Mouse (Mus musculus) heart, embryonic 12.5 days (tissue): ENCODE results near the gene Hk2. TPM values are rescaled to one million over a fixed set of nuclear protein-coding genes. Genes with fewer than 3 reads are reported as not detected.

Source experiments
- ATAC-seq: fragments of 200-750 bp; cut with Nextera tagmentation; 2 replicates; pipeline ENCODE4 v1.8.0; 2017; ENCODE audit warnings: moderate TSS enrichment, moderate library complexity; ENCODE audit not compliant: insufficient number of reproducible peaks, low FRiP score
- H3K27ac ChIP-seq: fragments of 300-500 bp; sonication (generic); 2 replicates; pipeline ENCODE4 v1.5.1; 2016; ENCODE audit warnings: mild to moderate bottlenecking, moderate library complexity; ENCODE audit not compliant: poor library complexity, severe bottlenecking
- H3K27me3 ChIP-seq: fragments of 300-500 bp; sonication (generic); replicated peaks from 2 replicates; pipeline ENCODE4 v1.6.1; 2016; ENCODE audit warnings: mild to moderate bottlenecking, moderate library complexity
- H3K36me3 ChIP-seq: fragments of 300-500 bp; sonication (generic); 2 replicates; pipeline ENCODE4 v1.6.1; 2016; ENCODE audit warnings: mild to moderate bottlenecking, moderate library complexity
- H3K4me1 ChIP-seq: fragments of 300-500 bp; sonication (generic); replicated peaks from 2 replicates; pipeline ENCODE4 v1.6.1; 2016; ENCODE audit warnings: mild to moderate bottlenecking
- H3K4me2 ChIP-seq: fragments of 300-500 bp; sonication (generic); 2 replicates; pipeline ENCODE4 v1.6.1; 2016; ENCODE audit warnings: mild to moderate bottlenecking, moderate library complexity
- H3K4me3 ChIP-seq: fragments of 300-500 bp; sonication (generic); 2 replicates; pipeline ENCODE4 v1.5.1; 2016; ENCODE audit warnings: mild to moderate bottlenecking
- H3K9ac ChIP-seq: fragments of 300-500 bp; sonication (generic); 2 replicates; pipeline ENCODE4 v1.6.1; 2016; ENCODE audit warnings: mild to moderate bottlenecking, moderate library complexity
- H3K9me3 ChIP-seq: fragments of 300-500 bp; sonication (generic); replicated peaks from 2 replicates; pipeline ENCODE4 v1.6.1; 2016; ENCODE audit warnings: mild to moderate bottlenecking, moderate library complexity
- WGBS: fragments of 180-500 bp; shearing (Covaris S2); methylation state at CpG from one replicate; pipeline ENCODE4 v1.1.7; 2016; 5-methylcytosine and 5-hydroxymethylcytosine counted together
- polyA plus RNA-seq: library from polyadenylated mRNA; unstranded; fragments of >200 nt; fragmentation: Nextera tagmentation; extraction: Ambion mirVana; gene quantifications from 2 replicates; pipeline ENCODE4 v1.2.1, GENCODE M21; 2016

The Hk2 gene
- polyA plus RNA-seq, 1 experiment from 2014 or later, result 35.2 TPM

GRCm38 (mm10) chr6:82740269-82740668 lies 34.0 kb downstream of the Hk2 start:
- Histone ChIP-seq H3K9ac (no peak overlapping the region), H3K36me3 (peaks cover 76% of the 10 kb centered on the region), H3K4me1 (peaks cover 3% of the 10 kb centered on the region), H3K4me3 (no peak overlapping the region), H3K9me3 (no peaks in the 10 kb centered on the region), H3K27ac (peak overlapping the region; percentile 18; the same call in 1 of the 2 replicates), H3K27me3 (no peaks in the 10 kb centered on the region), H3K4me2 (peak overlapping the region; percentile 18; the same call in 1 of the 2 replicates)
- 27% methylated on average over 6 of the region's 6 CpGs for WGBS
- 0 out of 2 replicates have a peak, but pooled peaks have one; percentile 12 for ATAC-seq

- peaks cover 75% of the 10 kb centered on the region for H3K36me3 ChIP-seq
- H3K27ac ChIP-seq, result no peak overlapping the region
- no peak for ATAC-seq
- H3K27me3 ChIP-seq, result no peaks in the 10 kb centered on the region
- H3K9me3 ChIP-seq, result no peaks in the 10 kb centered on the region
- H3K9ac ChIP-seq, result no peak overlapping the region; the same call in 1 of the 2 replicates
- H3K4me1 ChIP-seq, result peaks cover 3% of the 10 kb centered on the region
- 87% methylated on average over 27 of the region's 27 CpGs for WGBS
- H3K4me3 ChIP-seq, result no peak overlapping the region
- H3K4me2 ChIP-seq, result no peak overlapping the region
Measured at GRCm38 (mm10) chr6:82737634-82738540, 36.4 kb downstream of the Hk2 start.

- peaks cover 3% of the 10 kb centered on the region for H3K4me1 ChIP-seq
- H3K9ac ChIP-seq, result no peak overlapping the region
- H3K4me3 ChIP-seq, result no peak overlapping the region
- 81% methylated on average over 25 of the region's 25 CpGs for WGBS
- no peak for ATAC-seq
- H3K27ac ChIP-seq, result no peak overlapping the region
- no peaks in the 10 kb centered on the region for H3K9me3 ChIP-seq
- no peak overlapping the region for H3K4me2 ChIP-seq
- H3K36me3 ChIP-seq, result peaks cover 70% of the 10 kb centered on the region
- no peaks in the 10 kb centered on the region for H3K27me3 ChIP-seq
Measured at GRCm38 (mm10) chr6:82736626-82737600, 37.3 kb downstream of the Hk2 start.

- Histone ChIP-seq H3K9ac (no peak overlapping the region), H3K4me2 (no peak overlapping the region), H3K4me3 (no peak overlapping the region), H3K36me3 (peaks cover 86% of the 10 kb centered on the region), H3K27ac (no peak overlapping the region), H3K9me3 (no peaks in the 10 kb centered on the region), H3K27me3 (no peaks in the 10 kb centered on the region), H3K4me1 (peaks cover 1% of the 10 kb centered on the region; the same call in 1 of the 2 replicates)
- 83% methylated on average over 7 of the region's 7 CpGs for WGBS
- no peak for ATAC-seq
Measured at GRCm38 (mm10) chr6:82735347-82735746, 38.9 kb downstream of the Hk2 start.

GRCm38 (mm10) chr6:82728635-82729034 lies 45.6 kb downstream of the Hk2 start:
- Histone ChIP-seq H3K27ac (peak overlapping the region; percentile 52; the same call in 1 of the 2 replicates), H3K4me2 (no peak overlapping the region), H3K4me1 (peaks cover 27% of the 10 kb centered on the region), H3K36me3 (peaks cover 84% of the 10 kb centered on the region), H3K27me3 (no peaks in the 10 kb centered on the region), H3K9ac (no peak overlapping the region), H3K4me3 (no peak overlapping the region), H3K9me3 (no peaks in the 10 kb centered on the region)
- 62% methylated on average over 21 of the region's 21 CpGs for WGBS
- ATAC-seq, result peak; percentile 60; the same call in 1 of the 2 replicates

- Histone ChIP-seq H3K9ac (no peak overlapping the region), H3K27ac (no peak overlapping the region), H3K36me3 (peaks cover 77% of the 10 kb centered on the region), H3K27me3 (no peaks in the 10 kb centered on the region), H3K4me2 (no peak overlapping the region), H3K4me3 (no peak overlapping the region), H3K4me1 (peaks cover 41% of the 10 kb centered on the region), H3K9me3 (no peaks in the 10 kb centered on the region)
- 86% methylated on average over 13 of the region's 13 CpGs for WGBS
- ATAC-seq, result no peak
Measured at GRCm38 (mm10) chr6:82727206-82727605, 47.0 kb downstream of the Hk2 start.

GRCm38 (mm10) chr6:82723321-82723720 lies 50.9 kb downstream of the Hk2 start:
- H3K9me3 ChIP-seq, result no peaks in the 10 kb centered on the region
- peaks cover 38% of the 10 kb centered on the region for H3K36me3 ChIP-seq
- H3K27me3 ChIP-seq, result no peaks in the 10 kb centered on the region
- peak overlapping the region; percentile 81 for H3K27ac ChIP-seq
- WGBS, result 38% methylated on average over 5 of the region's 5 CpGs
- peak; percentile 47; the same call in 1 of the 2 replicates for ATAC-seq
- peaks cover 35% of the 10 kb centered on the region for H3K4me1 ChIP-seq
- H3K9ac ChIP-seq, result peak overlapping the region; percentile 47
- no peak overlapping the region for H3K4me3 ChIP-seq
- H3K4me2 ChIP-seq, result peak overlapping the region; percentile 32

- Histone ChIP-seq H3K4me1 (peaks cover 1% of the 10 kb centered on the region; the same call in 1 of the 2 replicates), H3K9ac (no peak overlapping the region), H3K4me2 (no peak overlapping the region), H3K9me3 (no peaks in the 10 kb centered on the region; the same call in 1 of the 2 replicates), H3K36me3 (no peaks in the 10 kb centered on the region), H3K27ac (no peak overlapping the region), H3K27me3 (no peaks in the 10 kb centered on the region), H3K4me3 (no peak overlapping the region)
- no peak for ATAC-seq
- 76% methylated on average over 4 of the region's 4 CpGs for WGBS
Measured at GRCm38 (mm10) chr6:82716126-82716525, 58.1 kb downstream of the Hk2 start.

GRCm38 (mm10) chr6:82715653-82716052 lies 58.6 kb downstream of the Hk2 start:
- Histone ChIP-seq H3K9me3 (no peaks in the 10 kb centered on the region; the same call in 1 of the 2 replicates), H3K27ac (no peak overlapping the region)
- ATAC-seq, result no peak

GRCm38 (mm10) chr6:82715253-82715652 lies 59.0 kb downstream of the Hk2 start:
- no peaks in the 10 kb centered on the region for H3K4me1 ChIP-seq
- no peak overlapping the region for H3K4me3 ChIP-seq
- WGBS, result 85% methylated on average over 6 of the region's 6 CpGs
- no peaks in the 10 kb centered on the region for H3K27me3 ChIP-seq
- H3K4me2 ChIP-seq, result no peak overlapping the region
- no peaks in the 10 kb centered on the region for H3K36me3 ChIP-seq
- ATAC-seq, result no peak
- H3K9ac ChIP-seq, result no peak overlapping the region
- no peak overlapping the region for H3K27ac ChIP-seq
- H3K9me3 ChIP-seq, result no peaks in the 10 kb centered on the region; the same call in 1 of the 2 replicates

More at GRCm38 (mm10) chr6:82715653-82716052, 58.6 kb downstream of the Hk2 start:
- Histone ChIP-seq H3K36me3 (no peaks in the 10 kb centered on the region), H3K9ac (no peak overlapping the region), H3K4me1 (no peaks in the 10 kb centered on the region), H3K4me2 (no peak overlapping the region), H3K27me3 (no peaks in the 10 kb centered on the region), H3K4me3 (no peak overlapping the region)
- WGBS, result 83% methylated on average over 3 of the region's 3 CpGs
